Mouse (Mus musculus): ENCODE results near the gene Tmed6. TPM values are rescaled to one million over a fixed set of nuclear protein-coding genes. Genes with fewer than 3 reads are reported as not detected.
"Not testable (repeated sequence)": the region's sequence is repeated elsewhere in the genome, so short reads cannot be mapped to it uniquely, and the experiment has no call there.

Tmed6 gene
- total RNA-seq, 4 experiments from 2014 or later = not detected

- DNase-seq = no peak
Observed at GRCm38 (mm10) chr8:107073706-107074105, 8.3 kb upstream of the Tmed6 start.

DNA sequence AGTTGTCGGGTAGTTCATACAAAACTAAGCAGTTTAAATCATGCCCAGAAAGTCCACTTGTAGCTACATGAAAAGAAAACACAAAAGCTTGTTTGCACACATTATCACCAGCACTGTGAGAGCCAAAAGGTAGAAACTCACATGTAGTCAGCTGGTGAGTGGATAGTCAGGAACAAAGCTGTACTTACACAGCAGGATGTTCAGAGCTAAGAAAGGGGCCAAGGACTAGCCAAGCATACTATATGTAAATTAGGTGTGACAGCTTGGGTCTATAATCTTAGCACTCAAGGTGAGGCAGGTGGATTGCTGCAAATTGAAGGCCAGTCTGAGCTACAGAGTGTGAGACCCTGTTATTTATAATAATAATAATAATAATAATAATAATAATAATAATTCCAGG lies 2.8 kb downstream of the Tmed6 start:
- no peak for DNase-seq

- no peak for DNase-seq
Observed at GRCm38 (mm10) chr8:107056973-107057369, 8.5 kb downstream of the Tmed6 start.

DNA sequence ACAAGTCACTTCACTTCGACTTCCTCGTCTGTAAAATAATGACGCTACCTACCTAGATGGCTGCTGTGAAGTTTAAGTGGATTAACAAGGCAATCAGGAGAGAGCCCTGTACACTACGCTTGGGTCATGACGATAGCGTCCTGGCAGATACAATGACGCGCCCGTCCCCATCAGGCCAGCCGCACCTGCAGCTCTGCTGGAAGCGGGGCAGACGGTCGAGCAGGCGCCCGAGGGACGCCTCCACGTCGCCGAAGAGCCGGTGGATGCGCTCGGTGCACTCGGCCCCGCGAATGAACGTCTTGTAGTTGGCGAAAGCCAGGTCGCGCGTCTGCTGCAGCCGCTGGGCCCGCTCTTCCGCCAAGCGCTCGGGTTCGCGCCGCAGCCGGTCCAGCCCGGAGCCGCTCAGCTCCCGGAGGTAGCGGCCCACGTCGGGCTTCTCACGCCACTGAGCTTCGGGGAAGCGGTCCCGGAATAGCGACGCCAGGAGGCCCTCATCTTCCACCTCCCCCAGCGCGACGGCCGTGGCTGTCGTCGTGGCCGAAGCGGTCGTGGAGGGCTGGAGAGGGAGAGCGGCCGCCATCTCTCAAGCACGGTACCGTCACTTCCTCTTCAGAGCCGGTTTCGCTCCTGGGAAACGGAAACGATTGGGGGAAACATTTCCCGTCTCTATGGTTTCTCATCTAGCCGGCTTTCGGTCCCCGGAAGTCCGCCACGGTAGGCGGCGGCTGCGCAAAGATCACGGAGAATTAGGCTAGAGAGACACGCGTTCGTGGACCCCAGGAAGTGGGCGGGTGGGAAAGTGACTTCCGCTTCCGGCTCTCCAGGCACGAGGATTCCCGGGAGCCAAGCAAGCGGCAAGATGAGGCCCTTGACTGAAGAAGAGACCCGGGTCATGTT lies 9.1 kb downstream of the Tmed6 start, which contains the start of the genes Cog8 and Nip7:
Gene Cog8 (minus strand): TSS at position 614 of the 897 bp plus-strand sequence.
Gene Nip7 (plus strand): TSS at position 802 of the 897 bp plus-strand sequence.
- DNase-seq = peak; percentile 96

GRCm38 (mm10) chr8:107052046-107052445 lies 13.4 kb downstream of the Tmed6 start:
- DNase-seq = peak; percentile 54

DNA sequence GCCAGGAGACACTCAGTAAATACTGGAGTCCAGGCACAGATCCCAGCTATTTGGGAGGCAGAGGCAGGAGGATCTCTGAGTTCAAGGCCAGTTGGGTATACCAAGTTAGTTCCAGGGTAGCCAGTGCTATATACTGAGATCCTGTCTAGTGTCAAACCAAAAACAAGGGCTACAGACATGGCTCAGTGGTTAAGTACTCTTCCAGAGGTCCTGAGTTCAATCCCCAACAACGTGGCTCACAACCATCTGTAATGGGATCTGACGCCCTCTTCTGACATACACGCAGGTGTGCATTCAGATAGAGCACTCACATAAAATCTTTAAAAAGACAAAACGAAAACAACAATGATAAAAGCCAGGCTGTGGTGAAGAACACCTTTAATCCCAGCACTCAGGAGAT lies 16.0 kb downstream of the Tmed6 start:
- DNase-seq = no peak

DNA sequence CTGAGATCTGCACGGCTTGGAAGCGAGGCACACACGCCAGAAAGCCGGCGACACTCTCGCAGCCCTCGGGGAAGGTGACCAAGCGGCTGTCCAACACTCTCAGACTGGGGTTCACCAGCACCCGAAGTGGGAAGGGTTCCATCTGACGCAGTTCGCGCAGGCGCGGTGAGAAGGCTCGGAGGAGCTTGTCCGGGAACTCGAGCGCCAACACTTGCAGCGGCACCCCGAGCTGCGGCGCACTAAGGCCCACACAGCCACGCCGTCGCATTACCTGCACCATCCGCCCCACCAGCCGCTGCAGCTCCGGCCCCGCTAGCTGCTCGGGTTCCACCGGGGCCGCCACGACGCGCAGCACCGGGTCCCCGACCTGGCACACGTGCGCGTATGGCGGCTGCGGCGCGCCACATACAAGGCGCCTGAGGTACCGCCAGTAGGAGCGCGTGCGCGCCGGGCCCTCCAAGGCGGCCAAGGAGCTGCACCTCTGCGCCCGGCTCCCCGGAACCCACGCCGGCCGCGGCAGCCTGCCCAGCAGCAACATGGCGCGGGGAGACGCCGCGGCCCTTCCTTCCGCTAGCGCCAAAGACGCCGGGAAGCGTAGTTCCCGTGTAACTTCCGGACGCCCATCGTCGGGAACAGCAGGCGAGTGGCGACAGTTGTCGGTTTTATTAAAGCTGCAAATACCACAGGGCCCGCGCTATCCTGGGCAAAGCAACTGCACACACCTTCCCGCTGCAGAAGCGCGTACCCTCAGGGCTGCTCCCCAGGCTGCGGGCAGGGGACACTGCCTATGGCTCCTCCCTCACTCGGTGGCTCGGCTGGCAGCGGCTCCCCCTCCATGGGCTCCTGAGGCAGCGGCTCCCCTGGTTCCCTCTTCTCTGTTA lies 17.1 kb downstream of the Tmed6 start, which contains the start of gene Pdf:
Gene Pdf (minus strand): TSS at position 554 of the 881 bp plus-strand sequence.
- peak; percentile 82 for DNase-seq

- DNase-seq = no peak
Observed at GRCm38 (mm10) chr8:107046976-107047375, 18.5 kb downstream of the Tmed6 start.

DNA sequence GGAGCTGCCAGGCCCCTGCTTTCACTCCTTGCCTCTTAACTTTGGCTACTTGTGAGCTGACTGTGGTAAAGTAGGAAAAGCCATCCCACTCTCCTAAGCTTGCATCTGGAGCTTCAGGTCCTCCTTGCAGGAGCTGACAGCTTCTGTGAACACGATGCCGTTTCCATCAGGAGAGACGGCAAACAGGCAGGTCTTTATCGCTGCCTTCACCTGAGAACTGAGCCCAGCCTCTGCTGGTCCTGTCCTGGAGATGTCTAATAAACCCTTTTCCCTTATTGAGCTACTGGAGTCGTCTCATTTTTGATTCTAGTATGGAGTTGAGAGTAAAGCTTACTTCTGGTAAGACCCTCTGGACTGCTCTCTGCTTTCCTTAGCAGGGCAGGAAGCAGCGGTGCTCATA lies 20.0 kb downstream of the Tmed6 start:
- no peak for DNase-seq

DNA sequence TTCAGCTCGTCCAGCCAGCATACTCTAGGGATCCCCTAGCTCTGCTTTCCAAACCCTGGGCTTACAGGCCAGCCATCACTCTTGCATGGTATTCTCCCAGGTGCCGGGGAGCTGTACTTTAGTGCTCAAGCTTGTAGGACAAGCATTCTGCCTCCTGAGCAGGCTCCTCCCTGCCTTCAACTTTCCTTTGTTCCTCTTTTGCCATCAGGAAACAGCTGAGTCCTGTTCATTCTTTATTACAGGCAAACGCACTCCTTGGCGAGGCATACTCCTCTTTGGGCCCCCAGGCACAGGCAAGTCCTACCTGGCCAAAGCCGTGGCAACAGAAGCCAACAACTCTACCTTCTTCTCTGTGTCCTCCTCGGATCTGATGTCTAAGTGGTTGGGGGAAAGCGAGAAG lies 24.8 kb downstream of the Tmed6 start:
- no peak for DNase-seq

DNA sequence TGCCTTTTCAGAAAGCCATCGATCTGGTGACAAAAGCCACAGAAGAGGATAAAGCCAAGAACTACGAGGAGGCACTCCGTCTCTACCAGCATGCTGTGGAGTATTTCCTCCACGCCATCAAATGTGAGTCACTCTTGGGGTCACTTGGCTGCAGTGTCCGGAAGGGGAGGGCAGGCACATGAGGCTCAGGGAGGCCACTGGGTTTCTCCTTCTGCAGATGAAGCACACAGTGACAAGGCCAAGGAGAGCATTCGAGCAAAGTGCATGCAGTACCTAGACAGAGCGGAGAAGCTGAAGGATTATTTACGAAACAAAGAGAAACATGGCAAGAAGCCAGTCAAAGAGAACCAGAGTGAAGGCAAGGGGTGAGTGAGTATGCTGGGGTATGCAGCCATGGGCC lies 28.8 kb downstream of the Tmed6 start:
- no peak for DNase-seq

GRCm38 (mm10) chr8:107035641-107036040 lies 29.8 kb downstream of the Tmed6 start:
- no peak for DNase-seq

DNA sequence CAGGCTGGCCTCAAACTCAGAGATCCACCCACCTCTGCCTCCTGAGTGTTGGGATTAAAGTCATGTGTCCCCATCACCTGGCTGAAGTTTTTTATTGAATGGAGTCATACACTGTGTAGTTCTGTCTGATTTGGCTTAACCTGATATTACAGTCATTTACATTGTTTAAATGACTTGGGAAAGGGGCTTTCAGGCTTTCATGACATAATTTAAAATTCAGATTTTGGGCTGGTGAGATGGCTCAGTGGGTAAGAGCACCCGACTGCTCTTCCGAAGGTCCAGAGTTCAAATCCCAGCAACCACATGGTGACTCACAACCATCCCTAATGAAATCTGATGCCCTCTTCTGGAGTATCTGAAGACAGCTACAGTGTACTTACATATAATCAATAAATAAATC lies 31.8 kb downstream of the Tmed6 start:
- DNase-seq = not testable (repeated sequence)

- no peak for DNase-seq
Observed at GRCm38 (mm10) chr8:107031577-107032090, 33.8 kb downstream of the Tmed6 start.

- peak; percentile 95 for DNase-seq
Observed at GRCm38 (mm10) chr8:107030650-107031576, 34.5 kb downstream of the Tmed6 start, which contains the start of gene Vps4a. Gene Vps4a, plus strand, starts transcription at chr8:107031222.

GRCm38 (mm10) chr8:107030058-107030457 lies 35.4 kb downstream of the Tmed6 start:
- DNase-seq = no peak

- no peak for DNase-seq
Observed at GRCm38 (mm10) chr8:107029310-107029709, 36.1 kb downstream of the Tmed6 start.

- DNase-seq = peak; percentile 82
Observed at GRCm38 (mm10) chr8:107023479-107023878, 42.0 kb downstream of the Tmed6 start.

- no peak for DNase-seq
Observed at GRCm38 (mm10) chr8:107014915-107015314, 50.5 kb downstream of the Tmed6 start.

DNA sequence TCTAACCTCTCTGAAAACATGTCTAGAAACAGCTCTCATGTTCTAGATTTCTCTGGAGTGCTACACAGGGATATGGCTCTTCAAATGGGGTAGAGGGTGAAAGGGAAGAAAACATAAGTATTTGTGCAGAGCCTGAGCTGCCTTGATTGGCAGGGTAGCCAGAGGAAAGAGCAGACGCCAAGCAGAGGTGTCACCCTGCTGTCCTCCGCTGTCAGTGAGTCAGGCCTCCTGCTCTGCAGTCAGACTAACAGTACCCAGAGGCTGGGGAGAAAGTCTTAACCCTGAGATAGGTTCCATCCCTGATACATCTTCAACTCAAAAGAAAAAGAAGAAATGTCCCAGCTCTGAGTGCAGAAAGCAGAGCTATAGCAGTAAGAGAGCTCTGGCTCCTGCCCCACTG lies 52.8 kb downstream of the Tmed6 start:
- no peak for DNase-seq
